Mouse (Mus musculus) kidney, embryonic 16.5 days (tissue): Measurements from ENCODE around the gene Commd4. TPM values are rescaled to one million over a fixed set of nuclear protein-coding genes. Genes with fewer than 3 reads are reported as not detected.
A peak's percentile ranks its signal among the peaks of the same experiment; 100 is the strongest.
"Not testable (repeated sequence)": the region's sequence is repeated elsewhere in the genome, so short reads cannot be mapped to it uniquely, and the experiment has no call there.

Experiments used
- ATAC-seq: fragments of 200-750 bp; cut with Nextera tagmentation; 2 replicates; pipeline ENCODE4 v1.8.0; 2017; ENCODE audit warnings: moderate TSS enrichment; ENCODE audit not compliant: low FRiP score, low TSS enrichment
- H3K27ac ChIP-seq: fragments of 300-500 bp; sonication (generic); 2 replicates; pipeline ENCODE4 v1.5.1; 2014; ENCODE audit warnings: low read length
- H3K27me3 ChIP-seq: fragments of 300-500 bp; sonication (generic); 2 replicates; pipeline ENCODE4 v1.6.1; 2014; ENCODE audit warnings: low read length, control low read depth, mixed read lengths; ENCODE audit not compliant: insufficient read depth
- H3K36me3 ChIP-seq: fragments of 300-500 bp; sonication (generic); 2 replicates; pipeline ENCODE4 v1.6.1; 2014; ENCODE audit warnings: low read length, control low read depth, mixed read lengths; ENCODE audit not compliant: insufficient read depth
- H3K4me1 ChIP-seq: fragments of 300-500 bp; sonication (generic); 2 replicates; pipeline ENCODE4 v1.6.1; 2014; ENCODE audit warnings: low read length, control low read depth, mixed read lengths; ENCODE audit not compliant: insufficient read depth
- H3K4me2 ChIP-seq: fragments of 300-500 bp; sonication (generic); replicated peaks from 2 replicates; pipeline ENCODE4 v1.6.1; 2014; ENCODE audit warnings: low read depth, low read length
- H3K4me3 ChIP-seq: fragments of 300-500 bp; sonication (generic); 2 replicates; pipeline ENCODE4 v1.5.1; 2014; ENCODE audit warnings: mild to moderate bottlenecking, low read length
- H3K9ac ChIP-seq: fragments of 300-500 bp; sonication (generic); replicated peaks from 2 replicates; pipeline ENCODE4 v1.6.1; 2014; ENCODE audit warnings: low read length
- H3K9me3 ChIP-seq: fragments of 300-500 bp; sonication (generic); 2 replicates; pipeline ENCODE4 v1.6.1; 2016; ENCODE audit warnings: low read length, control low read depth
- WGBS: fragments of 180-500 bp; shearing (Covaris S2); extraction: QIAGEN DNeasy Blood & Tissue Kit; methylation state at CpG from one replicate; pipeline ENCODE4 v1.1.7; 2014; 5-methylcytosine and 5-hydroxymethylcytosine counted together
- polyA plus RNA-seq: library from polyadenylated mRNA; unstranded; fragments of >200 nt; fragmentation: Nextera tagmentation; extraction: Ambion mirVana; gene quantifications from 2 replicates; pipeline ENCODE4 v1.2.1, GENCODE M21; 2015

Gene Commd4
- 107 and 130 TPM in 2 replicates for polyA plus RNA-seq

DNA sequence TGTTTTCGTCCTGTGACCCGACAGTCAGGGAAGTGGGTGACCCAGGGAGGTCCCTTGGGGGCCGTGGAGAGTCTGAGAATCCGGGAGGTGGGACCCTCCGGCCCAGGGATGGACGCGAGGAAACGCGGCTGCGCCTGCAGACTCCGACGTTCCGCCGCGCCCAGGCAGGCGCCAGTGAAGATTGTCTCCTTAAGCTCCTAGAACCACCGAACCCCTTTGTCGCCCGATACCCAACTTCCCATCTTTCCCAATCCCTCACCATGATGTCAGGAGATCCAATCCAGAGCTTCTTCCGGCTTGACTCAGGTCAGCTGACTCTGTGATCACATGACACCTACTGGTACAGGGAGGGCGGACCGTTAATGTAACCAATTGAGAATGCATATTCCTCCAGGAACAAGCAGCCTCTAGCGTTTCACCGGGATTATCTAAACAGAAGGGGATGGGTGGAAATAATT, at the start of gene Commd4:
TSS of gene Commd4 (minus strand) at position 319 of the 458 bp plus-strand sequence.
- H3K4me3 ChIP-seq = peak within 1 kb of the TSS; percentile 91
- WGBS = under 1% methylated on average over 24 of the region's 24 CpGs
- peak; percentile 80 for ATAC-seq
- no peaks in the 10 kb centered on the region for H3K27me3 ChIP-seq
- H3K27ac ChIP-seq = 0 out of 2 replicates have a peak within 1 kb of the TSS, but pooled peaks have one; percentile 37
- peak within 1 kb of the TSS; percentile 99 for H3K4me2 ChIP-seq
- peak within 1 kb of the TSS; percentile 87 for H3K9ac ChIP-seq
- H3K4me1 ChIP-seq = peaks cover 8% of the 10 kb centered on the region
- H3K9me3 ChIP-seq = no peaks in the 10 kb centered on the region
- peaks cover 12% of the 10 kb centered on the region for H3K36me3 ChIP-seq

DNA sequence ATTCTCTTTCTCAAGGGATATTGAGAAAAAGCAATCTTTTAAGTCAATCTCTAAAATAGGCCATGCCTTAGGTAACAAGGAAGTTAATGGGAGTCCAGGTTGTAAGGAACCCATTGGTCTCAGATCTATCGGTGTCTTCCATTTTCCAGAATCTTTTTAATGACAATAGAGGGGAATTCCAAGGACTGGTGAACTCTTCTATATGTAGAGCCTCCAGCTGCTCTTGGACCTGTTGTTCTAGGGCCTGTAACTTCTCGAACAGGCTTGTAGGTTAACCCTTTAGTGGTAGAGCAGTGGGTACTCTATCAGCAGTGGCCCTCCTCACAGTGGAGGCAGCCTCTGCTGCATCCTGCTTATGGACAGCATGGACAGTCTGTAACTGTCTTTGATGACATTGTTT, 48.8 kb upstream of the Commd4 start:
- H3K9ac ChIP-seq = no peak overlapping the region
- H3K4me1 ChIP-seq = no peaks in the 10 kb centered on the region
- no peaks in the 10 kb centered on the region for H3K27me3 ChIP-seq
- WGBS = 69% methylated on average over 2 of the region's 2 CpGs
- H3K36me3 ChIP-seq = no peaks in the 10 kb centered on the region
- H3K9me3 ChIP-seq = no peaks in the 10 kb centered on the region
- no peak for ATAC-seq
- H3K27ac ChIP-seq = no peak overlapping the region
- H3K4me2 ChIP-seq = no peak overlapping the region
- H3K4me3 ChIP-seq = no peak overlapping the region

DNA sequence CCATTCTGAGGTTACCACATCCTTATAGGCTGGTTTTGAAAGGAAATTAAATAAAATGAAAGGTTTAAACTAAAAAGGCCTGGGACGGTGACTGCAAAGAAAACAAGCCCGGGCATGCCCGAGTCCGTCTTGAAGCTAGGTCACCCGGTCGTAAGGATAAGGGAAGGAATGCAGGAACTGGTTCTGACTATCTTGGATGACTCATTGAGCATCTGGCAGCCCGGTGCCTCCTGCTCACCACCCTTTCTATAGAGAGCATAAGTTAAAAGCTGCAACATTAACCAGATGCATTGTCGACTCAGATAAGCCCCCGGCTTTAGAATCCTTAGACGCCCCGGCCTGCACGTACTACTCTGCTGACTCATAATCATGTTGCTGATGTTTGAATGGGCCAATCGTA, 45.4 kb upstream of the Commd4 start:
- not testable (repeated sequence) for H3K36me3 ChIP-seq, H3K27me3 ChIP-seq, H3K4me2 ChIP-seq, H3K9me3 ChIP-seq, ATAC-seq, H3K27ac ChIP-seq, H3K9ac ChIP-seq, H3K4me1 ChIP-seq, H3K4me3 ChIP-seq
- 80% methylated on average over 12 of the region's 13 CpGs for WGBS

DNA sequence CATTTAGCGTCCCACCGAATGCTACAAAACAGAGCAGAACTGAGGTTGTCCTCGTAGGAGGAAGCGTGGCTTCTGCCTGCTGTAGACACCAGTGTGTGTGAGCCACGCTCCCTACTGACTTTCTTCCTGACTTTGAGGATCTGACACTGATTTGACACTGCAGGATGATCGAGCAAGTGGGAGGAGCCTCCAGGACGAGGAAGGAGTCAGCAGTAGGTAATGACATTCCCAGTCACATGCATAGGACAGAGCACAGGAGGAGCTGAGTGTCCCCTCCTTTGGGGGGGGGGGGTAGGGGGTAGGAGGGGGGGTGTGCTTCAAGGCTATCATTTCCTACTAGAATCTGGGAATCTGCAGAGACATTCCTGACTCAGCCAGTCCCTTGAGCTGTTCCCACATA, 44.9 kb upstream of the Commd4 start:
- Histone ChIP-seq H3K4me1 (no peaks in the 10 kb centered on the region), H3K9me3 (no peaks in the 10 kb centered on the region), H3K9ac (no peak overlapping the region), H3K4me3 (no peak overlapping the region), H3K27me3 (no peaks in the 10 kb centered on the region), H3K27ac (no peak overlapping the region), H3K36me3 (no peaks in the 10 kb centered on the region), H3K4me2 (no peak overlapping the region)
- no peak for ATAC-seq
- WGBS = 81% methylated on average over 7 of the region's 7 CpGs

DNA sequence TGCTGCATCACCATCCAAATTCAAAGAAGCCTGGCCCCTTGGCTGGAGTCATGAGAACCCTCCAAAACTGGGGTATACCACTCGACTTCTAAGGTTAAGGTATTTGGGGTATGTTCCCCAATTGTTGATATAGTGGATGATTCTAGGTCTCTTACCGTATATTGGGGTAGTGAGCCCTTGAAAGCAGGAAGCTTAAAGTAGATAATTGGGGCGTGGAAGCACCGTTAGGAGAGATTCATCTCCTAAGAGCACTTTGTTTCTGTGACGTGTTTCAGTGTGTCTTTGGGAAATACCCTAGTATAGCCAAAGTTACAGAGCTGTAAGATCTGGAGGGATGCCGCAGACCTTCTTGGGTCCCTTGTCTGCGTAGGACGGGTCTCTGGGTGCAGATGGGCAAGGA, 39.3 kb upstream of the Commd4 start:
- Histone ChIP-seq H3K4me2 (no peak overlapping the region), H3K27ac (no peak overlapping the region), H3K9me3 (no peaks in the 10 kb centered on the region), H3K4me3 (no peak overlapping the region), H3K36me3 (no peaks in the 10 kb centered on the region), H3K4me1 (no peaks in the 10 kb centered on the region), H3K27me3 (no peaks in the 10 kb centered on the region), H3K9ac (no peak overlapping the region)
- 78% methylated on average over 8 of the region's 8 CpGs for WGBS
- no peak for ATAC-seq

DNA sequence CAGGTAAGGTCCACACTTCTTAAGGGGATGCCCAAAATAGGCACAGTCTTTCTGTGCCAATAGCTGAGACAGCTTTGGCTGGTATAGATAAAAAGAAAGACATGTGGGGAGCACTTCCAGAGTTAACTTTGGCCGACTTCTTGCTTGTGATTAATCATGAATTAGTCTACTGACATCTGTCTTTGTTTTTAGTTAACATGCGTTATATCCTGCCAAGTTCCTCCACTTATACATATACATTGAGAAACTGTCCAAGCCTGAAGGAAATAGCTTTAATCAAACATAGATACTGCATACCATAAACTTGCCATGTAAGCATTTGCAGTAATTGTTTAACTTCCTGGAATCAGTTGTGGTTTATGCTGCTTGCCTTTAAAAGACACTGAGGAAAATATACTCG, 38.6 kb upstream of the Commd4 start:
- H3K27ac ChIP-seq = no peak overlapping the region
- H3K4me1 ChIP-seq = no peaks in the 10 kb centered on the region
- H3K4me3 ChIP-seq = no peak overlapping the region
- H3K9me3 ChIP-seq = no peaks in the 10 kb centered on the region
- WGBS = 67% methylated on average over 3 of the region's 3 CpGs
- no peak overlapping the region for H3K4me2 ChIP-seq
- ATAC-seq = no peak
- no peaks in the 10 kb centered on the region for H3K27me3 ChIP-seq
- no peaks in the 10 kb centered on the region for H3K36me3 ChIP-seq
- H3K9ac ChIP-seq = no peak overlapping the region

DNA sequence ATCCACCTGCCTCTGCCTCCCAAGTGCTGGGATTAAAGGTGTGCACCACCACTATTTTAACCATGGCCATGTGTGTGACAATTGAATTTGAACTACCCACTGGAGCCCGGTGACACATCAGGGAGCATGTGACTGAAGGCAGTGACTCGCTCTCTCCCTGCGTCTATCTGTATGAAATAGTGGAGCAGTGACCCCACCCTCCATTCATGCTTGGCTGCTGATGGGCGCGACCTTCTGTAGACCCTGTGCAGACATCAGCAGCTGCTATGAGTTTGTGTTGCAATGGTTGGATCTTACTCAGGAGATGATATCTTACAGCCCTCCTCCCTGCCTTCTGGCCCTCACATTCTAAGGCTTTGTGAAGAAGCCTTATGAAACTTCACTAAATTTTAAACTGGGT, 10.3 kb upstream of the Commd4 start:
- H3K4me1 ChIP-seq = no peaks in the 10 kb centered on the region
- no peaks in the 10 kb centered on the region for H3K36me3 ChIP-seq
- no peak overlapping the region for H3K4me3 ChIP-seq
- no peaks in the 10 kb centered on the region for H3K9me3 ChIP-seq
- WGBS = 51% methylated on average over 5 of the region's 5 CpGs
- no peak overlapping the region for H3K4me2 ChIP-seq
- no peak overlapping the region for H3K27ac ChIP-seq
- ATAC-seq = no peak
- no peaks in the 10 kb centered on the region for H3K27me3 ChIP-seq
- no peak overlapping the region for H3K9ac ChIP-seq

DNA sequence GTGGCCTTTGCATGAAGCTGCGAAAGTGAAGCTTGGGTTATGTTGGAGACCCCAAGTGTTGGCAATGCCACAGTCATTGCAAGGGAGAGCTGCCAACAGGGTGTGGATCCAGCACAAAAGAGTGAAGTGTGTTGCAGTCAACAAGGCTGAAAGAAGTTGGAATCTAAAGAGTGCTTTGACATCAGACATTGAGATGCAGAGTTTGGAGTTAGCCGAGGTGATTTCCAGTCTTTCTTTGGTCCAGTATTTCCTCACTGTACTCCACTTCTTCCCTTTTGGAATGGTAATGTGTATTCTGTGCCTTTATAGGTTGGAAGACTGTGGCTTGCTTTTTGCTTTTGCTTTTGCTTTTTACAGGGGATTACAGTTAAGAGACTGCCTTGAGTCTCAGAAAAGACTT, 8.0 kb upstream of the Commd4 start:
- Histone ChIP-seq H3K27me3 (no peaks in the 10 kb centered on the region), H3K36me3 (no peaks in the 10 kb centered on the region), H3K4me3 (no peak overlapping the region), H3K4me1 (no peaks in the 10 kb centered on the region), H3K9ac (no peak overlapping the region), H3K27ac (peak overlapping the region; percentile 73; the same call in 1 of the 2 replicates), H3K4me2 (no peak overlapping the region), H3K9me3 (no peaks in the 10 kb centered on the region)
- WGBS = 83% methylated on average over 2 of the region's 2 CpGs
- ATAC-seq = no peak

DNA sequence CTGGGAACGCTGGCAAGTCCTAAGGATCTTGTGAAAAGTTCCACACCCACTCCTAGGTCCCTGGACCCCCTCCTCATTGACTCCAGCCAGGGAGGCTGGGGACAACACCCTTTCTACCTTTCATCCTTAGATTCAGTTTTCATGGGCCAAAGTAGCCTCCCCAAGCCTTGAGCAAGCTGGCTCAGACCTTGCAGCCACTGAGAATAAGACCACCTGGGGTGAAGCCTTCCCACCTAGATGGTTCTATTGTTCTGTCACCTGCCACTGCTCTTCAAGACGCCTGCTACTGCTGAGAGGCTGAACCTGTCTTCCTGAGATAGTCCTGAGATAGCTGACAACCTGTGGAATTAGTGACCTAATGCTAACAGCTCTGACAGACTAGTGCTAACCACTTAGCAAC, 5.0 kb upstream of the Commd4 start:
- Histone ChIP-seq H3K9ac (no peak overlapping the region), H3K36me3 (no peaks in the 10 kb centered on the region), H3K4me2 (no peak overlapping the region), H3K4me3 (no peak overlapping the region), H3K9me3 (no peaks in the 10 kb centered on the region), H3K4me1 (no peaks in the 10 kb centered on the region), H3K27ac (no peak overlapping the region), H3K27me3 (no peaks in the 10 kb centered on the region)
- WGBS = 48% methylated on average over 2 of the region's 2 CpGs
- no peak for ATAC-seq

DNA sequence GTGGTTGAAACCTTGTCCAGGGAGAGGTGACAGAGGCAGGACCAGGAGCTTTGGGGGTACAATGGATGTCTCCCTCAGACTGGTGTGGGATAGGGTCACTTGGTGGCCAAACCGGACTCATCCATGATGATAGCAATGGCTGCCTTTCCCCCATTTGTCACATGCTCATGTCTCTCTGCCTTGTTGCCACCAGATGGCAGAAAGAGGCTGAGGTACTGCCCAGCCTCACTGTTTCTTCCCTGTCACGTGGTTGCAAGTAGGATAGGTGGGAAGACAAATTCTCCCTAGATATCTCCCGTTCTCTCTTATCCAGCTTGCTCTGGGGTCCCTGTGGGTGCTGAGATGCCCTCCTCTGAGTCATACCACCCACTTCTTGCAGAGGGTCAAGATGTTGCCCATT, 4.4 kb upstream of the Commd4 start:
- Histone ChIP-seq H3K27me3 (no peaks in the 10 kb centered on the region), H3K36me3 (no peaks in the 10 kb centered on the region), H3K4me3 (no peak overlapping the region), H3K27ac (no peak overlapping the region), H3K4me1 (peaks cover 2% of the 10 kb centered on the region), H3K9me3 (no peaks in the 10 kb centered on the region), H3K4me2 (no peak overlapping the region), H3K9ac (no peak overlapping the region)
- 6% methylated on average over 3 of the region's 3 CpGs for WGBS
- ATAC-seq = no peak
